Mouse (Mus musculus): ENCODE measurements around the gene Acpp.

- TF ChIP-seq CTCF (conservative IDR thresholded peaks at IDR 0.05 in 1 of 2, IDR thresholded peaks at IDR 0.05 in 1 of 2; ENCODE audit: low read depth in 2 of 2, low read length in 2 of 2) (no peak), NELFE (IDR thresholded peaks at IDR 0.05; ENCODE audit: low read depth, low read length) (no peak), POLR2AphosphoS2 (IDR thresholded peaks at IDR 0.05; ENCODE audit: low read depth, low read length) (no peak), CHD2 (IDR thresholded peaks at IDR 0.05; ENCODE audit: low read length) (no peak), ETS1 (conservative IDR thresholded peaks at IDR 0.05; ENCODE audit: low read depth, low read length) (no peak), POLR2A (IDR thresholded peaks at IDR 0.05; ENCODE audit: low read depth, low read length) (no peak)
Observed at GRCm38 (mm10) chr9:104304800-104305199, 32.7 kb downstream of the Acpp start.

Data from CH12.LX (cell line).